Mouse (Mus musculus): ENCODE results near the gene Asic4. TPM values are rescaled to one million over a fixed set of nuclear protein-coding genes. Genes with fewer than 3 reads are reported as not detected.

Asic4 gene
- total and polyA plus RNA-seq, 2 experiments from 2014 or later, result 54.8 to 180 TPM

- no peak overlapping the region for H3K4me2 ChIP-seq (ENCODE audit: low read depth, low read length, poor library complexity, severe bottlenecking)
- H3K27me3 ChIP-seq (ENCODE audit: insufficient read depth, low read length), result no peaks in the 10 kb centered on the region
- H3K9ac ChIP-seq (replicated peaks; ENCODE audit: low read length, poor library complexity, severe bottlenecking), result no peak overlapping the region
- no peaks in the 10 kb centered on the region for H3K9me3 ChIP-seq (ENCODE audit: low read length)
- H3K36me3 ChIP-seq (ENCODE audit: insufficient read depth, low read length), result peaks cover 26% of the 10 kb centered on the region
- DNase-seq (ENCODE audit: low spot score), result no peak
- no peak overlapping the region for H3K4me3 ChIP-seq (ENCODE audit: low read depth, low read length)
- no peak for TF ChIP-seq CTCF (IDR thresholded peaks at IDR 0.05)
- H3K27ac ChIP-seq (ENCODE audit: low read depth, low read length), result no peak overlapping the region
- H3K4me1 ChIP-seq (ENCODE audit: insufficient read depth, low read length), result peaks cover 4% of the 10 kb centered on the region; the same call in 1 of the 2 replicates
- no peak for ATAC-seq (ENCODE audit: low FRiP score)
- WGBS, result 89% methylated on average over 25 of the region's 25 CpGs
Observed at GRCm38 (mm10) chr1:75502945-75503650, 52.9 kb downstream of the Asic4 start.

GRCm38 (mm10) chr1:75503651-75503980 lies 53.4 kb downstream of the Asic4 start:
- no peak for TF ChIP-seq CTCF (IDR thresholded peaks at IDR 0.05)
- H3K27ac ChIP-seq (ENCODE audit: low read depth, low read length), result no peak overlapping the region
- H3K9ac ChIP-seq (replicated peaks; ENCODE audit: low read length, poor library complexity, severe bottlenecking), result no peak overlapping the region
- ATAC-seq (ENCODE audit: low FRiP score) (no peak), DNase-seq (ENCODE audit: low spot score) (no peak)
- no peaks in the 10 kb centered on the region for H3K27me3 ChIP-seq (ENCODE audit: insufficient read depth, low read length)
- H3K9me3 ChIP-seq (ENCODE audit: low read length), result no peaks in the 10 kb centered on the region
- H3K36me3 ChIP-seq (ENCODE audit: insufficient read depth, low read length), result peaks cover 22% of the 10 kb centered on the region
- H3K4me3 ChIP-seq (ENCODE audit: low read depth, low read length), result no peak overlapping the region
- no peak overlapping the region for H3K4me2 ChIP-seq (ENCODE audit: low read depth, low read length, poor library complexity, severe bottlenecking)
- WGBS, result 80% methylated on average over 23 of the region's 23 CpGs
- H3K4me1 ChIP-seq (ENCODE audit: insufficient read depth, low read length), result peaks cover 4% of the 10 kb centered on the region; the same call in 1 of the 2 replicates

- H3K27me3 ChIP-seq (ENCODE audit: insufficient read depth, low read length), result no peaks in the 10 kb centered on the region
- H3K4me3 ChIP-seq (ENCODE audit: low read depth, low read length), result peak overlapping the region; percentile 81
- WGBS, result 64% methylated on average over 9 of the region's 9 CpGs
- ATAC-seq (ENCODE audit: low FRiP score) (no peak), DNase-seq (ENCODE audit: low spot score) (no peak)
- peak overlapping the region; percentile 92 for H3K27ac ChIP-seq (ENCODE audit: low read depth, low read length)
- peak overlapping the region; percentile 93 for H3K9ac ChIP-seq (replicated peaks; ENCODE audit: low read length, poor library complexity, severe bottlenecking)
- H3K36me3 ChIP-seq (ENCODE audit: insufficient read depth, low read length), result peaks cover 16% of the 10 kb centered on the region
- H3K4me1 ChIP-seq (ENCODE audit: insufficient read depth, low read length), result peaks cover 4% of the 10 kb centered on the region; the same call in 1 of the 2 replicates
- peak overlapping the region; percentile 88 for H3K4me2 ChIP-seq (ENCODE audit: low read depth, low read length, poor library complexity, severe bottlenecking)
- H3K9me3 ChIP-seq (ENCODE audit: low read length), result no peaks in the 10 kb centered on the region
- TF ChIP-seq CTCF (IDR thresholded peaks at IDR 0.05), result no peak
Observed at GRCm38 (mm10) chr1:75504256-75505045, 54.2 kb downstream of the Asic4 start.

GRCm38 (mm10) chr1:75505159-75505955 lies 55.1 kb downstream of the Asic4 start:
- Histone ChIP-seq H3K4me1 (ENCODE audit: insufficient read depth, low read length) (peaks cover 4% of the 10 kb centered on the region; the same call in 1 of the 2 replicates), H3K36me3 (ENCODE audit: insufficient read depth, low read length) (peaks cover 9% of the 10 kb centered on the region; the same call in 1 of the 2 replicates), H3K4me2 (ENCODE audit: low read depth, low read length, poor library complexity, severe bottlenecking) (peak overlapping the region; percentile 88), H3K9ac (replicated peaks; ENCODE audit: low read length, poor library complexity, severe bottlenecking) (peak overlapping the region; percentile 93), H3K27me3 (ENCODE audit: insufficient read depth, low read length) (no peaks in the 10 kb centered on the region), H3K9me3 (ENCODE audit: low read length) (no peaks in the 10 kb centered on the region), H3K4me3 (ENCODE audit: low read depth, low read length) (peak overlapping the region; percentile 81), H3K27ac (ENCODE audit: low read depth, low read length) (peak overlapping the region; percentile 92)
- under 1% methylated on average over 81 of the region's 84 CpGs for WGBS
- TF ChIP-seq CTCF (IDR thresholded peaks at IDR 0.05), result 0 out of 2 replicates have a peak, but pooled peaks have one; percentile 9
- peak; percentile 85 for ATAC-seq (ENCODE audit: low FRiP score)
- DNase-seq (ENCODE audit: low spot score), result peak; percentile 85

- WGBS, result under 1% methylated on average over 62 of the region's 65 CpGs
- peak within 1 kb of the TSS; percentile 81 for H3K4me3 ChIP-seq (ENCODE audit: low read depth, low read length)
- peak; percentile 56 for ATAC-seq (ENCODE audit: low FRiP score)
Observed at GRCm38 (mm10) chr1:75505956-75506831, 56.0 kb downstream of the Asic4 start, which contains the start of gene Obsl1. Gene Obsl1 (minus strand): TSS chr1:75506452.

More at GRCm38 (mm10) chr1:75505956-75506831, 56.0 kb downstream of the Asic4 start, which contains the start of gene Obsl1:
- Histone ChIP-seq H3K27me3 (ENCODE audit: insufficient read depth, low read length) (no peaks in the 10 kb centered on the region), H3K4me2 (ENCODE audit: low read depth, low read length, poor library complexity, severe bottlenecking) (peak within 1 kb of the TSS; percentile 88), H3K4me1 (ENCODE audit: insufficient read depth, low read length) (peaks cover 4% of the 10 kb centered on the region; the same call in 1 of the 2 replicates), H3K9me3 (ENCODE audit: low read length) (no peaks in the 10 kb centered on the region), H3K9ac (replicated peaks; ENCODE audit: low read length, poor library complexity, severe bottlenecking) (peak within 1 kb of the TSS; percentile 93), H3K27ac (ENCODE audit: low read depth, low read length) (peak within 1 kb of the TSS; percentile 92), H3K36me3 (ENCODE audit: insufficient read depth, low read length) (peaks cover 7% of the 10 kb centered on the region; the same call in 1 of the 2 replicates)
- TF ChIP-seq CTCF (IDR thresholded peaks at IDR 0.05), result no peak
- peak; percentile 75 for DNase-seq (ENCODE audit: low spot score)

Measured in midbrain, postnatal 0 days (tissue).